Mouse (Mus musculus) adrenal gland, postnatal 14 days (tissue): ENCODE measurements at regions not wholly inside any gene's neighbourhood (a gene's known extent, or its start where the extent isn't known, plus 50 kb on each side); places are given as distances from the start of the nearest gene placed in this dataset.

Source experiments
- DNase-seq: peaks from one replicate; pipeline ENCODE4 v3.0.0; 2021; ENCODE audit warnings: mixed read lengths

GRCm38 (mm10) chr1:35786668-35787213 lies 281.5 kb upstream of the Hs6st1 start:
- no peak for DNase-seq

DNA sequence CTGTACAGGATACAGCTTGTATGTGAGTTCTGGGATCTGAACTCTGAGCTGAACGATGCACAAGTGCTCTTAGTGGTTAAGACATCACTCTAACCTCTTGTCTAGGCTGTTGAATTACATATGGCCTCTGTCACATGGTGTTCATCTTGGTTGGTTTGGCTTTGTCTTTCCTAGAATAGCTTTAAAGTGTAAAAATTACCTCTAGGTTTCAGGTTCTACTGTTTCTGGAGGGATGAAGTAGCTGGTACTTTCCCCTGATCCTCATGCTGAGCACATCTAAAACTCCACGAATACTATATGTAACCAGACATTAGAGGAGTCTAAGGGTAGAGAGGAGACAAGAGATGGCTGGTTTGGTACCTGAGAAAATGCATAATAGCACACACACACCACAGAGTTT lies 271.1 kb upstream of the Hs6st1 start:
- no peak for DNase-seq

DNA sequence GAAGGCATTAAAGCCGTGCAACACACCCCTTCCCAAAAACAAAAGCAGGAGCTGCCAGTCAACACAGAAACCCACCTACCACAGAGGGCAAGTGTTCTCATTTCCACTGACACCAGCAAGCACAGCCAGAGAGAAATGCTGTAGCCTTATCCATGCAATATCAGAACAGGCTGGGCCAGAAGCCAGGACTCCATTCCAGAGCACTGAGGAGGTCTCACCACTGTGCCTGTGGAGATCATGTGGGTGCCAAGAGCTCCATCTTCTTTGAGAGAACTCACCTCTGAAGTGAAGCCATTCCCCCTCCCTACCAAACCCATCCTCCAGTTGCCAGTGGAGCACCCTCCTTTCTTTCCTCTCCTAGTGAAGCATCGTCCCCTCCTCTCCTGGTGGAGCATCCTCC lies 270.7 kb upstream of the Hs6st1 start:
- no peak for DNase-seq

DNA sequence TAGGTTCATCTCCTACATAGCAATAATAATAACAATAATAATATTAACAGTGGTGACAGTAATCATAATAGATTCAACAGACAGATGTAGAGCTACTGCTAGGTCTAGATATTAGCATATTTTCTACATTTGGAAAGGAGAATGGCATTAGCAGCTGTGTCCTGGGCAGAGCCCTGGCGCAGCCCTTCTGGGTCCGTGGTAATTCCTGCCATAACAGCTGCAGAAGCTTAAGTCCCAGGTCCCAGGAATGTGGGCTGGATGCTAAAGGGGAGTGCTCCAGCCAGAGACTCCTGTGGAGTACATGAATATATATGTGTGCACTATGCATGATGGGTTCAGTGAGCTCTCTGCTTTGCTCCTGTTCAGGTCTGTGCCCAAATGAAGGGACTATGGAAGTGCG lies 262.7 kb upstream of the Hs6st1 start:
- no peak for DNase-seq

GRCm38 (mm10) chr1:35806329-35806728 lies 261.9 kb upstream of the Hs6st1 start:
- DNase-seq: no peak

- peak; percentile 14 for DNase-seq
These were observed 261.5 kb upstream of the Hs6st1 start for GRCm38 (mm10) chr1:35806731-35807130.

- DNase-seq: no peak
These were observed 259.3 kb upstream of the Hs6st1 start for GRCm38 (mm10) chr1:35808894-35809293.

DNA sequence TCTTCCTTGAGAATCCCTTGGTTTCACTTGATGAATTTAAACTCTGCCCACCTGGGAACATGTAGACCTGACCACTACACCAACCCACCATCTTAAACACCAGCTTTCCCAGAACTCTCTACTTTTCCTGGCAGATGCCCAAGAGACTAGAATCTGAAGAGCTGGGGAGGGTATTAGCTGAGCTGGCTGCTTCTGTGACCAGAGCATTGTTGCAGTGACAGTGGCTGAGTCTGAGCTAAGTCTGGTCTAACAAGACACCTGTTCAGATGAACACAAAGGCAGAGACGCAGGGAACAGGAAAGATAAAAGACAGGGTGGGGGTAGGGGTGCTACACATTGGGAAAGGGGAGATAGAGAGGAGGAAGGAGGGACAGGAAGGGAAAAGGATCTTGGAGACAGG lies 258.9 kb upstream of the Hs6st1 start:
- DNase-seq: no peak

DNA sequence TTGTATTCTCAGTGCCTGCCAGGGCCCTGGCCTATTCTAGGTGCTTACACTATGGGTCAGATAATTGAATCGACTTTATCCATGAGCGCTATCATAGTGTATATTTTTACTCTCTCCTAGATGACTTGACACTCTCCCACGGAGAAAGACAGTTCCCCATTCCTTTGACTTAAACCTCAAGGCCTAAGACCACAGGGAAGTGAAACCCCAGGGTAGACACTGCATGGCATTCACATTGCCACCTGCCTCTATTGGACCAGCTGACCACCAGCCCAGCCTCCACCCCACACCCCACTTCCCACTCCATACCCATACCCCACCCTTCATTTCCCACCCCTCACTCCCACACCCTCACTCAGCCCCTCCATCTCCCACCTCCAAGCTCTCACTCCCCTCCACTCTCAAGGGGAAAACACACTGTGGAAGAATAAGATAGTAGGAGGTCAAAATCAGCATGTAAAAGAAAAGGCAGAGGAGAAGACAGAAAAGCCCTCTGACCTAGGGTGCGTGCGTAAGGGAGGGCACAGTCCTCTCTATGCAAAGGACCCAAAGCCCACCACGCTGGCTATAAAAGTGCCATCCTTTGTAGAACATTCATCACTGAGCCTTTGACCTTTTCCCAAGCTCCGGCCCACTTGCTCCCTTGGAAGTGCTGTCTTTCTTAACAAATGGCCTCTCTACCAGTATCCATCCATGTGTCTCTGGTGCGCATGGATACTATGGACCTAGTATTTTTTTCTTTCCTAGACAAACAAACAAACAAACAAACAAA lies 257.4 kb upstream of the Hs6st1 start:
- no peak for DNase-seq

- no peak for DNase-seq
These were observed 256.8 kb upstream of the Hs6st1 start for GRCm38 (mm10) chr1:35811380-35811779.

GRCm38 (mm10) chr1:35811795-35812194 lies 256.4 kb upstream of the Hs6st1 start:
- no peak for DNase-seq

GRCm38 (mm10) chr1:35813625-35814024 lies 254.6 kb upstream of the Hs6st1 start:
- no peak for DNase-seq

GRCm38 (mm10) chr1:35814207-35814606 lies 254.0 kb upstream of the Hs6st1 start:
- no peak for DNase-seq

DNA sequence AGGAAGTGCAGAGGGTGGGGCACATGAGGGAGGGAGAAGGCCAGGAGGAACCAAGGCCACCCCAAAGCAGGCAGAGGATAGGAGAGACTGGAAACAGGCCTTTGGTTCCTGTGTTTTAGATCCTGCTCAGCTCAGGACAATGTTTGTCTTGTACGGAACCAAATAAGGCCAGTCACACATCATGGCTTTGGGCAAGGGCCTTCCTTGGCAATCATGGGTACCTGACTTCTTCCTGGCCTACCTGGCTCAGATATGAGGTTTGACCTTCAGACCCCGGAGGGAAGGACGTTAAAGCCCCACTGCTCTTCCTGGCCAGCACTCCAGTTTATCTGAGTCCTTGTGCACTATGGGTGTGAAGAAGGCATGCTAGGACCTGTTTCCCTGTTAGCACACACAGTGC lies 253.4 kb upstream of the Hs6st1 start:
- no peak for DNase-seq

DNA sequence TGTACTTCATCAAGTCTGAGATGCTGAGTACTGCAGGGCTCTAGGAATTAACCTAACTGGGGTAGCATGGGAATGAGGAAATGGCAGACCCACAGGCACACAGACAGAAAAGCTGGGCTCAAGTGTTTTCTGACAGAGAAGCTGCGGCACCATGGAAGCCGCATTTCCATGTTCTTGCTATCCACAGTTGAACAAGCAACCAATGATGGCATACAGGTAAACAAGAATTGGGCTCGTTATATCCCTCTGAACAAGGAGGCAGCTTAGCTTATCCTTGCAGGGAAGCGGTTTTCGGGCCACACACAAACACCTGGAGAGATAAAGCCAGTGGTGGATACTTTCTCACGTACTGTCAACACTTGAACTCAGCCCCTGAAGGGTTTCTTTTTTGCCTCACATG lies 246.4 kb upstream of the Hs6st1 start:
- DNase-seq: no peak

DNA sequence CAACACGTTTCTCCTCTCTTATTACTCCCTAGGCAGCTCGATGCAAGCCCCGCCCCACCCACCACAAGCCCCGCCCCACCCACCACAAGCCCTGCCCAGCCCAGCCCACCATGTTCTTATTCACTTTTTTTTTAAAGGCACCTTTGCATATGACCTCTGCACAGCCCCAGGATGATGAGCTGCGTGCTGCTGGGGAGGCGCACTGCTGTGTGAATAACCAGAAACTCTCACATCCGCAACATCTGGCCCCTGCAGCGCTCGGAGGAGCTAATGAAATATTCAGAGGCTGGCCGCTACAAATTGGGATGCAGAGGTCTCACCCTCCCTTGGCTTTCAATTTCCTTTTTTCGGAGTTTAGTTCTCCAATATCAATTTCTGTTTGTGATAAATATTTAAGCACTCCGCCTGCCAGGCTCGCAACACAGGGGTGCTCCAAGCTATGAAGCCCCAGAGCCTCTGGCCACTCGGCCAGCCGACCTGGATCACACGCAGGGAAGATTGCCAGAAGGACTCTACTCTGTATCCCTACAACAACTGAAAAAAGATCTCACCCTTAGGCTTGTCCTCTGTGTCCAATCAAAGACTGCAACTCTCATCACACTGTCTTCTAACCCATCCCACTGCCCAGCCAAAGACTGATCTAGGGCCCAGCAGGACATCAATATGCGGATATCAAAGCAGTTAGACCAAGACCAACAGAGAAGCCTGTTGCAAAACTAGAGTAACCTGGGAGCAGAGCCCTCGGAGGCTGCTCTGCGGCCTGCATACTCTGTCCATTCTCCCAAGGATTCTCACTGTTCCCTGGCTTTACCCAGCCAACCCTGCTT lies 245.6 kb upstream of the Hs6st1 start:
- no peak for DNase-seq

DNA sequence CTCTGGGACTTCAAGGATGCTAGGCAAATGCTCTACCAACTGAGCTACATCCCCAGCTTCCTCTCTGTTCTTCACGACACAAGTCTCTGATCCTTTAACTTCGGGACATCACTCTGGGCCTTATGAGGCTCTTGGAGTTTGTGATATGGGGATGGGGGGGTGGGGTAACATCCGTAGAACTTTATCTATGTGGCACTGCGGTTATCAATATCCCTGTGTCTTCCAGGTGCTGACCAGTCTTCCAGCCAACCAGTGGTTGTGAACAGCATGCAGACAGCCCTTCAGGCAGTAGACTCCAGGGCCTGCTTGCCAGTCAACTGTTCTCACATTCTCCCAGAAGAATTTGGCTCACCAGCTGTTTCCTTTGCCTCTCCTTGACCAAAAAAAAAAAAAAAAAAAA lies 244.7 kb upstream of the Hs6st1 start:
- DNase-seq: no peak

GRCm38 (mm10) chr1:35823981-35824880 lies 244.0 kb upstream of the Hs6st1 start:
- no peak for DNase-seq

GRCm38 (mm10) chr1:35825531-35825966 lies 242.7 kb upstream of the Hs6st1 start:
- no peak for DNase-seq

DNA sequence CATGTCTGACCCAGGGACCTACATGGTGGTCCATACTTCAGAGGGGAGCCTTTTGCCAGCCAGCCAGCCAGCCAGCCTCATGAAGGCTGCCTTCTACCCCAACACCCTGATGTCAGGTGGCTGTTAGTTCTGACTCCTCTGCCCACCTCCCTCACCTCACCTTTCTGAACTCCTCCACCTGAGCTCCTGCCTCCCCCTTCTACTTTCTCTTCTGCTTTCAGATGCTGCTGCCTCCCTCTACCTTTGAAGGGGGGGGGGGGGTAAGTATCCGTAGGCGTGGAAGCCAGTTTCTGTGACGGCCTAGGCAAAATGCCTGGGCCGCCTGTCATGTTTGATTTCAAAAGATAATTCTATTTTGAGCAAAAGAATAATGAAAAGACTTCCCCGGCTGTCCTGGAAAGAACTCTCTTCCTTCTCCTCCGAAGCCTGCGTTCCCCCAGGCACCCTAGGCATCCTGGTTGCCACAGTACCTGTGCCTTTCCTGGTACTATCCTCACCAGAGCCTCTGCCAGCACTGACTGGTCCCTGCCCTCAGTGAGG lies 241.6 kb upstream of the Hs6st1 start:
- no peak for DNase-seq

- no peak for DNase-seq
These were observed 240.7 kb upstream of the Hs6st1 start for GRCm38 (mm10) chr1:35827471-35827870.

- DNase-seq: no peak
These were observed 234.0 kb upstream of the Hs6st1 start for GRCm38 (mm10) chr1:35834180-35834579.
